Mouse (Mus musculus) c-Kit-positive CD71-negative TER-119-negative erythroid progenitor cells, embryonic 14.5 days (primary cell): ENCODE data around the gene Ace.
"Not testable (repeated sequence)": the region's sequence is repeated elsewhere in the genome, so short reads cannot be mapped to it uniquely, and the experiment has no call there.

ENCODE experiments used
- DNase-seq: peaks from one replicate; pipeline ENCODE4 v3.0.0-alpha.2; 2013; ENCODE audit warnings: low read depth

Gene Ace

GRCm38 (mm10) chr11:105994375-105994774, 26.6 kb downstream of the Ace start, which contains the start of gene Ace3:
TSS of gene Ace3 (plus strand) at chr11:105994675.
- no peak for DNase-seq

- DNase-seq: no peak
Observed at GRCm38 (mm10) chr11:106000062-106000461, 32.3 kb downstream of the Ace start.

- peak; percentile 19 for DNase-seq
Observed at GRCm38 (mm10) chr11:106001718-106002117, 34.0 kb downstream of the Ace start.

GRCm38 (mm10) chr11:106004576-106004975, 36.8 kb downstream of the Ace start:
- no peak for DNase-seq

GRCm38 (mm10) chr11:106005970-106006369, 38.2 kb downstream of the Ace start:
- DNase-seq: no peak

- DNase-seq: peak; percentile 71
Observed at GRCm38 (mm10) chr11:106007821-106008220, 40.1 kb downstream of the Ace start, which contains the start of gene Kcnh6. TSS of gene Kcnh6 (plus strand) at chr11:106008124.

GRCm38 (mm10) chr11:106012711-106013110, 45.0 kb downstream of the Ace start:
- no peak for DNase-seq

GRCm38 (mm10) chr11:106013556-106014225, 45.9 kb downstream of the Ace start:
- DNase-seq: no peak

- DNase-seq: no peak
Observed at GRCm38 (mm10) chr11:106016440-106016839, 48.7 kb downstream of the Ace start.

GRCm38 (mm10) chr11:106020051-106020763, 52.5 kb downstream of the Ace start:
- DNase-seq: no peak

- no peak for DNase-seq
Observed at GRCm38 (mm10) chr11:106025774-106026173, 58.0 kb downstream of the Ace start.

GRCm38 (mm10) chr11:106026465-106027151, 58.9 kb downstream of the Ace start:
- DNase-seq: peak; percentile 26

- DNase-seq: no peak
Observed at GRCm38 (mm10) chr11:106027607-106028006, 59.9 kb downstream of the Ace start.

- DNase-seq: not testable (repeated sequence)
Observed at GRCm38 (mm10) chr11:106032074-106032473, 64.3 kb downstream of the Ace start.

GRCm38 (mm10) chr11:106033491-106033919, 65.8 kb downstream of the Ace start:
- DNase-seq: no peak

- DNase-seq: no peak
Observed at GRCm38 (mm10) chr11:106034986-106035385, 67.2 kb downstream of the Ace start.

- peak; percentile 99 for DNase-seq
Observed at GRCm38 (mm10) chr11:106036548-106037417, 69.0 kb downstream of the Ace start, which contains the start of gene Dcaf7. TSS of gene Dcaf7 (plus strand) at chr11:106036872.

- peak; percentile 39 for DNase-seq
Observed at GRCm38 (mm10) chr11:106037418-106037751, 69.6 kb downstream of the Ace start.
